Mouse (Mus musculus) E14TG2a.4 (cell line): Measurements from ENCODE around the gene Nop9.

ENCODE experiments used
- CTCF ChIP-seq: conservative IDR thresholded peaks from 2 replicates; pipeline ENCODE4 v1.5.1; 2014; ENCODE audit warnings: low read length
- NANOG ChIP-seq: IDR thresholded peaks from 2 replicates; pipeline ENCODE4 v1.6.1; 2014; ENCODE audit warnings: borderline replicate concordance, low read length, mixed read lengths
- POU5F1 ChIP-seq: IDR thresholded peaks from 2 replicates; pipeline ENCODE4 v1.6.1; 2014; ENCODE audit warnings: low read length, borderline replicate concordance

DNA sequence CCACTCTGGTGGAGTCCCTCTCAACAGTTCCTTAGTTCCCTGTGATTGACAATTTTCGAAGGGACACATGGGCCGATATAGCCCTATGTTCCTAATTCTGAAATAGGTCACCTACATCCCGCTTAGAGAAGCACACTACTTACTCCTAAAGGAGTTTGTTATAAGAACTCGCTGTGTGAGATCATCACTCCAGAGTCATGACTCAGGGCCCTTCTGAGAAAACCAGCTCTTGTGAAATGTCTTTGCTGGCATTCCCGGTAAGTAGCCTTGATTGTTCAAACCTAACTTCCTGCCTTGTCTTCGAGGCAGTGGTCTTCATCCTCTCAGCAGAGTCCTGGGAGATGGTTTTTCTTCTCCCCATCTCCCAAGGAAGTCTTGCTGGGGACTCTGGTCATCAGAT, 23.1 kb downstream of the Nop9 start:
- TF ChIP-seq CTCF (no peak), POU5F1 (no peak), NANOG (no peak)
